Mouse (Mus musculus): Measurements from ENCODE around the gene Zfp142. TPM values are rescaled to one million over a fixed set of nuclear protein-coding genes. Genes with fewer than 3 reads are reported as not detected.

Zfp142 gene
- polyA plus RNA-seq, 1 experiment from 2014 or later, result 9.0 TPM

DNA sequence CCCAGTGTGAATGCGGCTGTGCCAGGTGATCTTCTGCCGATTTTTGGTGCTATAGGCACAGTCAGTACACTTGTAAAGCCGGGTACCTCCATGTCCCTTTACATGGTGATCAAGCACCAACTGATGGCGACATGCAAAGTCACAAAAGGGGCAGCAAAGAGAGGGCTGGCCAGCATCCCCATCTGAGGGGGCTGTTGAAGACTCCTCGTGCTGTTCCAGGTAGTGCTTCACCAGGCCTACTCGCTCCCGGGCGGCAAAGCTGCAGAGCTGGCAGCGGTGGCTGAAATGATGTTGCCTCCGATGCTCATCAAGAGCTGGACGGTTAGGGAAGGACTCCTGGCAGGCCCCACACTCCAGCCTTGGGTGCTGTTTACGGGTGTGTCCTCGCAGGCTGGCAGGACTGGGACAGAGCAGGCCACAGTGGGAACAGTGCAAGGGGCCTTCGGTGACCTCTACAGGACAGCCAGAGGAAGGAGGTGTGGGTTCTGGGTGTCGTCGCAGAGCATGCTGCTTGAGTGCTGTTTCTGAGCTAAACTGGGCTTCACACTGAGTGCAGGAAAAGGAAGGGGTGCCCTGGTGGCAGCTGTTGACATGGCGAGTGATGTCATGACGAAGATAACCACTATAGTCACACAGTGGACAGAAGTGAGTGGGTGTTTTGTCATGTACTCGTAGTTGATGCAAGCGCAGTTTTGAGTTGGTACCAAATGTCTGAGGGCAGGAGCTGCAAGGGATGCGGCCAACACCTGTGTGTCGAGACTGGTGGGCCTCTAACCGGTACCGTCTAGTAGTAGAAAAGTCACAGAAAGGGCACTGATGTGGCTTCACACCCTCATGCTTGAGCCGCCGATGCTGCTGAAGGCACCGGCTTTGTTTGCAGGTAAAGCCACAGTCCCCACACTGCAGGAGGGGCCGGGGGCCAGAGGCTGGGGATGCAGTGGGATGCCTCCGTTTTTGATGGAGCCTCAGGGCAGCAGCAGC, 18.0 kb downstream of the Zfp142 start:
- H3K9me3 ChIP-seq, result no peaks in the 10 kb centered on the region
- H3K9ac ChIP-seq (replicated peaks), result no peak overlapping the region
- ATAC-seq, result no peak
- no peak overlapping the region for H3K4me3 ChIP-seq (replicated peaks)
- WGBS, result 93% methylated on average over 29 of the region's 29 CpGs
- H3K27me3 ChIP-seq, result no peaks in the 10 kb centered on the region
- H3K36me3 ChIP-seq, result peaks cover 95% of the 10 kb centered on the region
- no peaks in the 10 kb centered on the region for H3K4me1 ChIP-seq (replicated peaks)
- no peak overlapping the region for H3K4me2 ChIP-seq (replicated peaks)
- H3K27ac ChIP-seq, result no peak overlapping the region

DNA sequence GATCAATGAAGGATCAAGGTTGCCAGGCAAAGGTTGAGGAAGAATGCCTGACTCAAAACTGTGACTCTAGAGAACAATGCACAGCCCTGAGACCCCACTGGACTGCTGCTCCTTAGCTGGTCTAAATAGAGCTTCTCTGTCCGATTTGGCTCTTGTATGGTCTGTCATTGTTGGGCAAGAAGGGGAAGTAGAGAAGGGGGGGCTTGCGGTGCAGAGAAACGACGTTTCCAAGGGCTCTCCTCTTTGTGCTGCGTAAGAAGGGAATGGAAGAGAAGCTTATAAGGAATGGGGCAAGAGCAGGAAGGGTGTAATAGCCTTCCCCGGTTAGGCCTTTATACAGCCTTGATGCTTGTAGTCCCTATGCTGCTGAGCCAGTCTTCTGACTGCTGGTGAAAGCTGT, 22.2 kb downstream of the Zfp142 start:
- H3K4me1 ChIP-seq (replicated peaks), result no peaks in the 10 kb centered on the region
- H3K9ac ChIP-seq (replicated peaks), result no peak overlapping the region
- no peak overlapping the region for H3K4me2 ChIP-seq (replicated peaks)
- no peak overlapping the region for H3K27ac ChIP-seq
- WGBS, result 58% methylated on average over 6 of the region's 6 CpGs
- no peak overlapping the region for H3K4me3 ChIP-seq (replicated peaks)
- no peak for ATAC-seq
- no peaks in the 10 kb centered on the region for H3K9me3 ChIP-seq
- H3K36me3 ChIP-seq, result peaks cover 70% of the 10 kb centered on the region
- H3K27me3 ChIP-seq, result no peaks in the 10 kb centered on the region

DNA sequence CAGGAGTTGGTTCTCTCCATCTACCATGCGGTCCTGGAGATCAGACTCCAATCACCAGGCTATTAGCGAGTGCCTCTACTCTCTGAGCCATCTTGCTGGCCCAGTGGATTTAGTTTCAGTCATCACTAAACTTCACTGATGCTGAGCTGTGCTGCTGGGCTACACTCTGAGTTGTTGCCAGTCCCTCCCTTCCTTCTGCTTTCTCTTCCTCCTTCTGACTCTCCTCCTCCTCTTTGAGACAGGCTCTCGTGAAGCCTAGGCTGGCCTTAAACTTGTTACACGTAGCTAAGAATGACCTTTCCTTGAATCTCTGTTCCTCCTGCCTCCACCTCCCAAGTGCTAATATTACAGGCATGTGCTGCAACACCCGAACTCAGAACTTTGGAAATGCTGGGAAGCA, 29.0 kb downstream of the Zfp142 start:
- Histone ChIP-seq H3K4me2 (replicated peaks) (no peak overlapping the region), H3K36me3 (peaks cover 7% of the 10 kb centered on the region)
- WGBS, result 83% methylated on average over 5 of the region's 5 CpGs

DNA sequence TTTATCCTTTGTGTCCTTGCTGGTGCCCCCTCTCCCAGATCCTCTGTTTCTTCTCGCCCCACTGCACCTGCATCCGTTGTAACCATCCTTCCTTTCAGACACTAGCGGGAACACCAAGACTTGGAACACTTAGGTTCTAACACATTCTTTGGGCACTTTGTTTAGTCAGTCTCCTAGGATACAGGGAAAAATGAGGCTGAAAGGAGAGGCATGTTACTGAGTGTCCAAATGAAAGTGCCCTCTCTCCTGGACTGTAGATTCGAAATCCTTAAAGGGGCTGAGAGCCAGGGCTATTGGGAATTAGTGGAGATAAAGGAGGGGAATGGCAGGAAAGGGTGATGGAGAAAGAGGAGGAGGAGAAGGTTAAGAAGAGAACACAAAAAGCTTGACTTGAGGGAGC, 43.9 kb downstream of the Zfp142 start, which contains the start of gene Usp37:
Gene Usp37, minus strand, starts transcription at position 101 of the 400 bp plus-strand sequence.
- Histone ChIP-seq H3K4me2 (replicated peaks) (0 out of 2 replicates have a peak within 1 kb of the TSS, but pooled peaks have one; percentile 36), H3K9me3 (no peaks in the 10 kb centered on the region), H3K27me3 (no peaks in the 10 kb centered on the region), H3K4me3 (replicated peaks) (no peak within 1 kb of the TSS), H3K4me1 (replicated peaks) (peaks cover 13% of the 10 kb centered on the region), H3K9ac (replicated peaks) (no peak within 1 kb of the TSS), H3K36me3 (no peaks in the 10 kb centered on the region), H3K27ac (no peak within 1 kb of the TSS)
- no peak for ATAC-seq
- WGBS, result 26% methylated on average over 4 of the region's 4 CpGs

More for the DNA sequence above, 29.0 kb downstream of the Zfp142 start:
- no peak overlapping the region for H3K9ac ChIP-seq (replicated peaks)
- H3K4me3 ChIP-seq (replicated peaks), result no peak overlapping the region
- H3K9me3 ChIP-seq, result no peaks in the 10 kb centered on the region
- H3K27ac ChIP-seq, result no peak overlapping the region
- no peak for ATAC-seq
- no peaks in the 10 kb centered on the region for H3K4me1 ChIP-seq (replicated peaks)
- no peaks in the 10 kb centered on the region for H3K27me3 ChIP-seq

DNA sequence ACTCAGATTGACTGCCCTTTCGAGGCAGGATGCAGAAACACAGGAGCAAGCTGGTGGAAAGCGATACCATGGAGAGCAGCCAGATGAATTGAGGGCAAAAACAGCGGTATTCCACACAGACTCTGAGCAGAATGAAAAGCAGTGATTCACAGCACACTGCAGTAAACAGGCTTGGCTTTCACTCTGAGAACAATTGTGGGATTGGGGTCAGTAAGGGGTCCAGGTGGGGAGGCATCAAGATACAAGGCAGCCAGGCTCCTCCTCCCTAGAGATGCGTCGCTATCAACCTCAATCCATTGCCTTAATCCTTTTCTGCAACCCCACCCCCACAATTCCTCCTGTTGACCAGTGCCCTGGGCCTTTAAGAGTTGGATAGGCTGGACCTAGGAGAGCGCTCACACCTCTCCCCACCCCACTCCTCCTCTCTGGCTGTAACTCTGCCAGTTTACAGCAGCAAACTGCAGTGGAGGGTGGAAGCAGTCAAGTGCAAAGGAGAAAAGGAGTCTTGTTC, 45.5 kb downstream of the Zfp142 start, which contains the start of gene Plcd4:
Gene Plcd4, plus strand, starts transcription at position 438 of the 511 bp plus-strand sequence.
- no peak within 1 kb of the TSS for H3K4me3 ChIP-seq (replicated peaks)
- H3K36me3 ChIP-seq, result no peaks in the 10 kb centered on the region
- peaks cover 13% of the 10 kb centered on the region for H3K4me1 ChIP-seq (replicated peaks)
- 0 out of 2 replicates have a peak within 1 kb of the TSS, but pooled peaks have one; percentile 41 for H3K9ac ChIP-seq (replicated peaks)
- peak within 1 kb of the TSS; percentile 36 for H3K4me2 ChIP-seq (replicated peaks)
- ATAC-seq, result peak; percentile 55
- H3K27ac ChIP-seq, result no peak within 1 kb of the TSS; the same call in 1 of the 2 replicates
- 4% methylated on average over 6 of the region's 6 CpGs for WGBS
- no peaks in the 10 kb centered on the region for H3K9me3 ChIP-seq
- no peaks in the 10 kb centered on the region for H3K27me3 ChIP-seq

DNA sequence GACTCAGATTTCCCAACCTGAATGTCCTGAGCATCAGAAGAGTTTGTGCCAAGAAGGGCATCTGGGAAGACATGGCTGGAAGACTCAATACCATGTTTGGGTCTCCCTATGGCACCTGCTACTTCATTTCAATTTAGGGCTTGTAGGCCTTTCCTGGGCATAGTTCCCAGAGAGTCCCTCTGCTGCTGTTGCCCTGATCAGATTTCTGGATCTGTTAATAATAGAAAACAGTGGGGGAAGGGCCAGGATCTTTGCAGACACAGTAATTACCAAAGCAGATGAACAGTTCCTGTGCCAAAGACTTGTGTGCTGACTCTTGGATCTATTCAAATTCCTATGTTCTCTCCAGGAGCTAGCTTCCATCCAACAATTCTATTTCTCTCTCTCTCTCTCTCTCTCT, 49.4 kb downstream of the Zfp142 start:
- Histone ChIP-seq H3K4me1 (replicated peaks) (peaks cover 13% of the 10 kb centered on the region), H3K4me3 (replicated peaks) (no peak overlapping the region), H3K27me3 (no peaks in the 10 kb centered on the region), H3K9me3 (no peaks in the 10 kb centered on the region), H3K4me2 (replicated peaks) (no peak overlapping the region), H3K36me3 (no peaks in the 10 kb centered on the region), H3K9ac (replicated peaks) (no peak overlapping the region), H3K27ac (no peak overlapping the region)
- ATAC-seq, result no peak

DNA sequence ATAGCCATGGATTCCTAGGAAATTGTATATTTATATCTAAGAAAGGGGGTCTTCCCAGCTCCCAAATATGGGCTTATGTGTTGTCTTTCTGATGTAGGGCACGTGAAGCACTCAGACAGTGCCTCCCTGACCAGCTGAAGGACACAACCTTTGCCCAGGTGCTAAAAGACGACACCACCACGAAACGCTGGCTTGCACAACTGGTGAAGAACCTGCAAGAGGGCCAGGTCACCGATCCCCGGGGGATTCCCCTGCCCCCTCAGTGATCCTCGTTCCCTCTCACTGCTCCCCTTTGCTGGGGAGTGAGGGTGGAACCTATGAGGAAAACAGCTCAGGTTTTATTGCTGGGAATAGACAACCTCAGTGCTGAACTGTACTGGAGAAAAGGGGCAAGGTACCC, 59.5 kb downstream of the Zfp142 start:
- H3K4me3 ChIP-seq (replicated peaks), result no peak overlapping the region
- H3K36me3 ChIP-seq, result peaks cover 93% of the 10 kb centered on the region
- 97% methylated on average over 7 of the region's 7 CpGs for WGBS
- H3K27me3 ChIP-seq, result no peaks in the 10 kb centered on the region
- no peak overlapping the region for H3K9ac ChIP-seq (replicated peaks)
- no peak overlapping the region for H3K4me2 ChIP-seq (replicated peaks)
- H3K27ac ChIP-seq, result no peak overlapping the region
- H3K9me3 ChIP-seq, result no peaks in the 10 kb centered on the region
- H3K4me1 ChIP-seq (replicated peaks), result no peaks in the 10 kb centered on the region
- ATAC-seq, result no peak

DNA sequence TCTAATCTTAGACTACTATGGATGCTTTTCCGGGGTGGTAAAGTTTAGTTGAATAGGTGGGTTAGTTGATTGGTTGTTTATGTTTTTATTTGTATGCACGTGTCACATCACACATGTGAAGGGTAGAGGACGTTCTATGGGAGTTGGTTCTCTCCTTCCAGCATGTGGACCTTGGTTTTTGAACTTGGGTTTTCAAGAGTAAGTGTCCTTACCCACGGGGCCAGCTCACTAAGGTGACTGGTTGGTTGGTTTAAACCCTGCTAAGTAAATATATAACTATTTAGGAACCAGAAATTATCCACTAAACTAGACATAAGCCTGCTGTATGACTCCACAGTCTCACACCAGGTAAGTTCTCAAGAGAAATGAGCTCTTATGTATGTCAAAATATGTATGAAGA, 63.3 kb downstream of the Zfp142 start:
- Histone ChIP-seq H3K4me1 (replicated peaks) (no peaks in the 10 kb centered on the region), H3K4me3 (replicated peaks) (no peak overlapping the region), H3K9me3 (no peaks in the 10 kb centered on the region), H3K27me3 (no peaks in the 10 kb centered on the region), H3K4me2 (replicated peaks) (no peak overlapping the region), H3K27ac (no peak overlapping the region), H3K9ac (replicated peaks) (no peak overlapping the region), H3K36me3 (peaks cover 84% of the 10 kb centered on the region)
- no peak for ATAC-seq
- 94% methylated on average over 4 of the region's 4 CpGs for WGBS

DNA sequence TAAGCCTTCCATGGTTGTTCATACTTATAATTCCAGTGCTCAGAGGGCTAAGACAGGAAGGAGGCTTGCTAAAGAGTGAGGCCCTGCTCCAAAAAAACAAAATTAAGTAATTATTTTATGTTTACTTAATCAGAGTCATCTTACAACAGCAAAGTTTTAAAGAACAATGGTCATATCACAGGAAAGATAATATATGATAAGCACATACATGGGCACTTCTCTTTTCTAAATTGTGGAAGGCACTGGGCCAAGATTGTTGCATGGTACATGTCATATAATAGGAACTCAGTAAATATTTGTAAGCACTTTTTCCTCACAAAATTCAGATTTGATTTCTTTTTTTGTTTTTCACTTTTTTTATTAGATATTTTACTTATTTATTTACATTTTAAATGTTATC, 68.2 kb downstream of the Zfp142 start:
- H3K27ac ChIP-seq, result no peak overlapping the region
- H3K4me3 ChIP-seq (replicated peaks), result no peak overlapping the region
- ATAC-seq, result no peak
- H3K36me3 ChIP-seq, result peaks cover 55% of the 10 kb centered on the region
- H3K9ac ChIP-seq (replicated peaks), result no peak overlapping the region
- no peak overlapping the region for H3K4me2 ChIP-seq (replicated peaks)
- no peaks in the 10 kb centered on the region for H3K27me3 ChIP-seq
- H3K9me3 ChIP-seq, result no peaks in the 10 kb centered on the region
- H3K4me1 ChIP-seq (replicated peaks), result no peaks in the 10 kb centered on the region

Small RNA genes lying within 50 kb of the gene (microRNA-seq; reads per million reads assigned to microRNA genes)
- gene Gm25035, result not detected

Other genes starting within 250 kb of the Zfp142 start
- 0.41 and 0.62 TPM in 2 replicates for gene Catip, start 226.1 kb downstream of the Zfp142 start, polyA plus RNA-seq (2015; fragmentation: Nextera tagmentation; extraction: Ambion mirVana)
- gene Slc11a1, start 213.1 kb downstream of the Zfp142 start, polyA plus RNA-seq (2015; fragmentation: Nextera tagmentation; extraction: Ambion mirVana), result 0.94 and 2.9 TPM in 2 replicates
- 17.2 and 18.6 TPM in 2 replicates for gene Ctdsp1, start 196.7 kb downstream of the Zfp142 start, polyA plus RNA-seq (2015; fragmentation: Nextera tagmentation; extraction: Ambion mirVana)
- 0.20 and 0.30 TPM in 2 replicates for gene Vil1, start 178.9 kb downstream of the Zfp142 start, polyA plus RNA-seq (2015; fragmentation: Nextera tagmentation; extraction: Ambion mirVana)
- gene Cnot9, start 82.2 kb downstream of the Zfp142 start, polyA plus RNA-seq (2015; fragmentation: Nextera tagmentation; extraction: Ambion mirVana), result 57.7 and 58.3 TPM in 2 replicates
- gene Plcd4, start 45.4 kb downstream of the Zfp142 start, polyA plus RNA-seq (2015; fragmentation: Nextera tagmentation; extraction: Ambion mirVana), result 2.2 and 2.9 TPM in 2 replicates
- 32.2 and 33.4 TPM in 2 replicates for gene Usp37, start 44.0 kb downstream of the Zfp142 start, polyA plus RNA-seq (2015; fragmentation: Nextera tagmentation; extraction: Ambion mirVana)
- gene Bcs1l, start within 50 bp of the Zfp142 start, polyA plus RNA-seq (2015; fragmentation: Nextera tagmentation; extraction: Ambion mirVana), result 21.1 and 24.4 TPM in 2 replicates
- gene Rnf25, start 13.2 kb upstream of the Zfp142 start, polyA plus RNA-seq (2015; fragmentation: Nextera tagmentation; extraction: Ambion mirVana), result 42.9 and 49.3 TPM in 2 replicates
- gene Stk36, start 13.2 kb upstream of the Zfp142 start, polyA plus RNA-seq (2015; fragmentation: Nextera tagmentation; extraction: Ambion mirVana), result 25.8 and 26.4 TPM in 2 replicates
- gene Ttll4, start 73.5 kb upstream of the Zfp142 start, polyA plus RNA-seq (2015; fragmentation: Nextera tagmentation; extraction: Ambion mirVana), result 16.0 and 18.2 TPM in 2 replicates
- 2.9 and 3.3 TPM in 2 replicates for gene Cyp27a1, start 125.3 kb upstream of the Zfp142 start, polyA plus RNA-seq (2015; fragmentation: Nextera tagmentation; extraction: Ambion mirVana)
- gene Prkag3, start 161.0 kb upstream of the Zfp142 start, polyA plus RNA-seq (2015; fragmentation: Nextera tagmentation; extraction: Ambion mirVana), result 0.08 TPM in 1 of 2 replicates, not detected in the other
- 2.4 and 2.5 TPM in 2 replicates for gene Wnt6, start 183.6 kb upstream of the Zfp142 start, polyA plus RNA-seq (2015; fragmentation: Nextera tagmentation; extraction: Ambion mirVana)
- 0.35 and 0.45 TPM in 2 replicates for gene Wnt10a, start 203.3 kb upstream of the Zfp142 start, polyA plus RNA-seq (2015; fragmentation: Nextera tagmentation; extraction: Ambion mirVana)